Mouse (Mus musculus): ENCODE measurements around the gene Nlk. TPM values are rescaled to one million over a fixed set of nuclear protein-coding genes. Genes with fewer than 3 reads are reported as not detected.
A peak's percentile ranks its signal among the peaks of the same experiment; 100 is the strongest.

Gene Nlk
- total and polyA plus RNA-seq, 3 experiments: 14.8 to 22.4 (median 20.4) TPM

DNA sequence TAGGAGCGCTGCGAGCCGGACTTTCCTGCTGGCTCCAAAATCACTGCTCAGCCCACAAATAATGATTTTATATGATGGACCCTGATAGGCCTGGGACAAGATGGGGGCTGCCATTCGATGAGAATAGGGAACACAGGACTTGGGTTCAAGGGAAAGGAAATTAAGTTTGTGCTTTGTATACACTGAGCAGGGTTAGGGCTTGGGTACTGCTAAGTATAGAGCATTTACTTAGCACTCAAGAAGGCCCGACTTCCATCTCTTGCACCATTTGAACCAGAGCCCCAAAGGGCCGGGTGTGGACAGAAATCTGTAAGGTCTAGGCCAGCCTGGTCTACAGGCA lies 146.1 kb downstream of the Nlk start:
- Histone ChIP-seq H3K9ac (ENCODE audit: insufficient read depth, low read depth) (peak overlapping the region; percentile 61), H3K4me2 (ENCODE audit: insufficient read depth, low read depth, poor library complexity, severe bottlenecking) (peak overlapping the region; percentile 75), H3K27ac (ENCODE audit: insufficient read depth, low read depth) (no peak overlapping the region), H3K9me3 (replicated peaks; ENCODE audit: low read length) (peaks cover 14% of the 10 kb centered on the region), H3K4me1 (ENCODE audit: control insufficient read depth in 1 of 2, insufficient read depth in 2 of 2) (peaks cover 4 to 30% of the 10 kb centered on the region in 2 experiments; a peak in 3 of 4 replicates), H3K79me2 (replicated peaks; ENCODE audit: control insufficient read depth, extremely low read depth, insufficient read depth, poor library complexity, severe bottlenecking) (peaks cover 42% of the 10 kb centered on the region), H3K27me3 (replicated peaks) (no peaks in the 10 kb centered on the region), H3K4me3 (replicated peaks in 1 of 3; ENCODE audit: low read depth in 2 of 3, low read length in 2 of 3, poor library complexity in 1 of 3) (peak overlapping the region in 2 of 3 experiments; percentile 35 to 60), H3K36me3 (replicated peaks in 1 of 2; ENCODE audit: control insufficient read depth in 1 of 2, insufficient read depth in 1 of 2, low read length in 1 of 2) (peaks cover 0 to 10% of the 10 kb centered on the region in 2 experiments)
- TF ChIP-seq GABPA (IDR thresholded peaks at IDR 0.05; ENCODE audit: insufficient replicate concordance, low read depth, low read length) (no peak), MAZ (IDR thresholded peaks at IDR 0.05; ENCODE audit: low read depth, low read length) (0 out of 2 replicates have a peak, but pooled peaks have one; percentile 5), TBP (conservative IDR thresholded peaks at IDR 0.05; ENCODE audit: low read depth, low read length) (no peak)
- DNase-seq (ENCODE audit: extremely low read depth): peak; percentile 33
- dilution Hi-C loops (cut with MboI; ENCODE audit: extremely low pct_ligation_motif_present, extremely low pct_unique_long_range_greater_than_20kb, low sequenced_read_pairs) (no loop called here), in situ Hi-C loops (cut with MboI; ENCODE audit: low pct_ligation_motif_present, low pct_unique_long_range_greater_than_20kb, low sequenced_read_pairs) (loop anchor here (25.0 kb wide), 1 partner anchor 661 kb away; no protein-coding TSS in a partner anchor)

DNA sequence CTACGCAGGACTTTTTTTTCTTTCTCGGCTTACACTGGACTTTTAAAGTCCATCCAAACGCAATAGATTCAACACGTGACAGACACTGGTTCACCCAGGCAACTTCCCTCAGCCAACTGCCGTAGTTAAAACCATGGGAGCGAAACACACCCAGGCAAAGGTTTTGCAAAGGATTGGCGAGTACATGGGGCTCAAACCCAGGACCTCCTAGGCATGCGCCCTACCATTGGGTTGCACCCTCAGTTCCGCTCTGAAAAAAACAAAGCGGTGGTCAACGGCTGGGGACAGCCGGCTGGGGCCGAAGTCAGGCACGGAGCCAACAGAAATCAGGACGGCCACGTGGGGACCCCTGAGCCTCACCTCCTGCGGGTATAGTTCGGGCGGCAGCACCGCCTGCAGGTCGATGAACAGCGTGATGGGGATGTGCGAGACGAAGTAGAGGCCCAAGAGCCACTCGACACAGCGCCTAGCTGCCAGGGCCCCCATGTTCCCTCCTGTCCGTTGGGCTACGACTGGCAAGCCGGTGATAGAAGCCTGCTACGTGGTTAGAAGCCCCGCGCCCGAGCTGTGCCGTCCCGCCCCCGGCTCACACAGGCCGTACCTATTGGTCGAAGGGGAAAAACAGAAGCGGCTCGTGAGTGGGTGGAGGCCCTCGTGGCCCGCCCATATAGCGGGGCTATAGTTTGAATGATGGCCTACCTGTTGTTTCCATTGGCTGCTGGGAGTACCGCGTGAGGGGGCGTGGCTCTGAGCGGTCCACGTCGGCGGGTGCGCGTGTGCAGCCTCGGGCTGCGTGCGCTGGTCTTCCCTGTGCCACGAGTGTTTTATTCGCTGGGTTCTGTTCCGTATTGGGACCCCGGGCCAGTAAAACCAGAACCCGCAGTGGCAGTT lies 146.8 kb downstream of the Nlk start, which contains the start of gene Tmem97:
TSS of gene Tmem97 (minus strand) at position 610 of the 891 bp plus-strand sequence.
- Histone ChIP-seq H3K79me2 (replicated peaks; ENCODE audit: control insufficient read depth, extremely low read depth, insufficient read depth, poor library complexity, severe bottlenecking) (peaks cover 46% of the 10 kb centered on the region), H3K9me3 (replicated peaks; ENCODE audit: low read length) (peaks cover 14% of the 10 kb centered on the region), H3K27me3 (replicated peaks) (no peaks in the 10 kb centered on the region), H3K27ac (ENCODE audit: insufficient read depth, low read depth) (peak within 1 kb of the TSS; percentile 50), H3K4me2 (ENCODE audit: insufficient read depth, low read depth, poor library complexity, severe bottlenecking) (peak within 1 kb of the TSS; percentile 94), H3K36me3 (replicated peaks in 1 of 2; ENCODE audit: control insufficient read depth in 1 of 2, insufficient read depth in 1 of 2, low read length in 1 of 2) (peaks cover 3 to 15% of the 10 kb centered on the region in 2 experiments), H3K4me1 (ENCODE audit: control insufficient read depth in 1 of 2, insufficient read depth in 2 of 2) (peaks cover 6 to 36% of the 10 kb centered on the region in 2 experiments), H3K4me3 (replicated peaks in 1 of 3; ENCODE audit: low read depth in 2 of 3, low read length in 2 of 3, poor library complexity in 1 of 3) (peak within 1 kb of the TSS; percentile 60 to 86 (median 83)), H3K9ac (ENCODE audit: insufficient read depth, low read depth) (peak within 1 kb of the TSS; percentile 61)
- dilution Hi-C loops (cut with MboI; ENCODE audit: extremely low pct_ligation_motif_present, extremely low pct_unique_long_range_greater_than_20kb, low sequenced_read_pairs): no loop called here
- in situ Hi-C loops (cut with MboI; ENCODE audit: low pct_ligation_motif_present, low pct_unique_long_range_greater_than_20kb, low sequenced_read_pairs): loop anchor here (25.0 kb wide), 1 partner anchor 662 kb away; no protein-coding TSS in a partner anchor
- DNase-seq (ENCODE audit: extremely low read depth): peak; percentile 99
- TF ChIP-seq USF2 (conservative IDR thresholded peaks at IDR 0.05; ENCODE audit: low read depth, low read length) (peak; percentile 79), MAX (IDR thresholded peaks at IDR 0.05; ENCODE audit: low read length) (peak; percentile 94), ZC3H11A (IDR thresholded peaks at IDR 0.05; ENCODE audit: low read depth, low read length) (no peak), TCF12 (IDR thresholded peaks at IDR 0.05; ENCODE audit: low read depth, low read length) (peak; percentile 93), JUND (conservative IDR thresholded peaks at IDR 0.05; ENCODE audit: low read depth, low read length) (no peak), POLR2AphosphoS2 (IDR thresholded peaks at IDR 0.05; ENCODE audit: low read depth, low read length) (peak; percentile 78), MYC (IDR thresholded peaks at IDR 0.05; ENCODE audit: low read depth, low read length) (peak; percentile 85; the same call in 1 of the 2 replicates), SIN3A (IDR thresholded peaks at IDR 0.05; ENCODE audit: low read length) (peak; percentile 97), MAZ (IDR thresholded peaks at IDR 0.05; ENCODE audit: low read depth, low read length) (0 out of 2 replicates have a peak, but pooled peaks have one; percentile 55), RCOR1 (conservative IDR thresholded peaks at IDR 0.05; ENCODE audit: low read depth, low read length) (no peak), ZMIZ1 (IDR thresholded peaks at IDR 0.05; ENCODE audit: low read depth, low read length) (peak; percentile 90), CHD2 (IDR thresholded peaks at IDR 0.05; ENCODE audit: low read length) (peak; percentile 97), ETS1 (conservative IDR thresholded peaks at IDR 0.05; ENCODE audit: low read depth, low read length) (0 out of 2 replicates have a peak, but pooled peaks have one; percentile 9), USF1 (IDR thresholded peaks at IDR 0.05; ENCODE audit: low read depth, low read length) (peak; percentile 86), CTCF (conservative IDR thresholded peaks at IDR 0.05 in 1 of 2, IDR thresholded peaks at IDR 0.05 in 1 of 2; ENCODE audit: low read depth in 2 of 2, low read length in 2 of 2) (no peak; a peak in 1 of 4 replicates), MXI1 (IDR thresholded peaks at IDR 0.05; ENCODE audit: low read depth, low read length) (peak; percentile 99), JUN (IDR thresholded peaks at IDR 0.05; ENCODE audit: insufficient read depth, low read depth, low read length) (no peak), HCFC1 (IDR thresholded peaks at IDR 0.05; ENCODE audit: low read depth, low read length) (peak; percentile 69), TBP (conservative IDR thresholded peaks at IDR 0.05; ENCODE audit: low read depth, low read length) (peak; percentile 79; the same call in 1 of the 2 replicates), KAT2A (IDR thresholded peaks at IDR 0.05; ENCODE audit: insufficient replicate concordance, low read length) (peak; percentile 77; the same call in 1 of the 2 replicates), MEF2A (IDR thresholded peaks at IDR 0.05; ENCODE audit: borderline replicate concordance, low read depth, low read length) (peak; percentile 17; the same call in 1 of the 2 replicates), CHD1 (IDR thresholded peaks at IDR 0.05; ENCODE audit: low read depth, low read length) (peak; percentile 20; the same call in 1 of the 2 replicates), UBTF (IDR thresholded peaks at IDR 0.05; ENCODE audit: low read depth, low read length) (peak; percentile 62; the same call in 1 of the 2 replicates), IRF4 (IDR thresholded peaks at IDR 0.05; ENCODE audit: low read depth, low read length) (0 out of 2 replicates have a peak, but pooled peaks have one; percentile 6), ELF1 (IDR thresholded peaks at IDR 0.05; ENCODE audit: low read depth, low read length) (peak; percentile 67), NELFE (IDR thresholded peaks at IDR 0.05; ENCODE audit: low read depth, low read length) (peak; percentile 93), NRF1 (IDR thresholded peaks at IDR 0.05; ENCODE audit: low read depth, low read length) (peak; percentile 86), POLR2A (IDR thresholded peaks at IDR 0.05; ENCODE audit: low read depth, low read length) (peak; percentile 99)
